Mouse (Mus musculus) left cerebral cortex, postnatal 25 days (tissue): ENCODE results near the gene Meox2. TPM values are rescaled to one million over a fixed set of nuclear protein-coding genes. Genes with fewer than 3 reads are reported as not detected.

Experiments used
- total RNA-seq, 2 experiments: library from RNA; stranded (reverse); gene quantifications; 2 replicates each; pipeline ENCODE4 v1.2.3; 2021

The Meox2 gene
- total RNA-seq, 2 experiments from 2014 or later: 0.14 TPM; not detected in 1

Other genes starting within 250 kb of the Meox2 start
- gene Agmo, start 133.1 kb downstream of the Meox2 start, total RNA-seq: 1 to 10 TPM; 3.0 to 3.3 TPM